Mouse (Mus musculus) liver, embryonic 12.5 days (tissue): ENCODE measurements around the gene Gp5. TPM values are rescaled to one million over a fixed set of nuclear protein-coding genes. Genes with fewer than 3 reads are reported as not detected.

Experiments used
- ATAC-seq: fragments of 200-750 bp; cut with Nextera tagmentation; 2 replicates; pipeline ENCODE4 v1.8.0; 2017; ENCODE audit warnings: moderate number of reproducible peaks, mild to moderate bottlenecking, moderate library complexity
- H3K27ac ChIP-seq: fragments of 300-500 bp; sonication (generic); 2 replicates; pipeline ENCODE4 v1.5.1; 2016; ENCODE audit warnings: mild to moderate bottlenecking
- H3K27me3 ChIP-seq: fragments of 300-500 bp; sonication (generic); replicated peaks from 2 replicates; pipeline ENCODE4 v1.6.1; 2016; ENCODE audit warnings: mild to moderate bottlenecking, moderate library complexity
- H3K36me3 ChIP-seq: fragments of 300-500 bp; sonication (generic); 2 replicates; pipeline ENCODE4 v1.6.1; 2016; ENCODE audit warnings: mild to moderate bottlenecking, moderate library complexity
- H3K4me1 ChIP-seq: fragments of 300-500 bp; sonication (generic); 2 replicates; pipeline ENCODE4 v1.6.1; 2016
- H3K4me2 ChIP-seq: fragments of 300-500 bp; sonication (generic); 2 replicates; pipeline ENCODE4 v1.6.1; 2016; ENCODE audit warnings: mild to moderate bottlenecking, moderate library complexity
- H3K4me3 ChIP-seq: fragments of 300-500 bp; sonication (generic); 2 replicates; pipeline ENCODE4 v1.5.1; 2016; ENCODE audit warnings: mild to moderate bottlenecking, moderate library complexity
- H3K9ac ChIP-seq: fragments of 300-500 bp; sonication (generic); 2 replicates; pipeline ENCODE4 v1.6.1; 2016; ENCODE audit warnings: mild to moderate bottlenecking, moderate library complexity
- H3K9me3 ChIP-seq: fragments of 300-500 bp; sonication (generic); replicated peaks from 2 replicates; pipeline ENCODE4 v1.6.1; 2016; ENCODE audit warnings: mild to moderate bottlenecking, moderate library complexity
- WGBS: fragments of 180-500 bp; shearing (Covaris S2); methylation state at CpG from one replicate; pipeline ENCODE4 v1.1.7; 2016; ENCODE audit not compliant: insufficient replicate concordance; 5-methylcytosine and 5-hydroxymethylcytosine counted together
- polyA plus RNA-seq: library from polyadenylated mRNA; unstranded; fragments of >200 nt; fragmentation: Nextera tagmentation; extraction: Ambion mirVana; gene quantifications from 2 replicates; pipeline ENCODE4 v1.2.1, GENCODE M21; 2016

Gp5 gene
- polyA plus RNA-seq, 1 experiment from 2014 or later, result 32.1 TPM

DNA sequence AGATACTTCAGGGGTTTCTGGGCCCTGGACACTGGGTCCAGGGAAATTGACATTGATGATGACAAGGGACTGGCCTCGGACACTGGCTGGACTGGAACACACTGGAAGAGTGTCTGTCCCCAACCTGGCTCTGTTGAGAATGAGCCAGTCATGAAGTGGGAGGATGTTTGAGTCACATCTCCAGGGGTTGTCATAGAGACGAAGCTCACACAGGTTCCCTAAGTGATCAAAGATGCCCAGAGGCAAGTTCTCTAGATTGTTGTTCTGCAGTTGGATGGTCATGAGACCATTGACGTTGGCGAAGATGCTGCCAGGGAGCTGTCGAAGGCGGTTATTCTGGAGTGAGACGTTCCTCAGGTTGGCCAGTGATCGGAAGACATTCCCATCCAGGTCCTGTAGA, 37.5 kb downstream of the Gp5 start:
- 67% methylated on average over 8 of the region's 8 CpGs for WGBS
- ATAC-seq, result no peak
- no peaks in the 10 kb centered on the region for H3K9me3 ChIP-seq

DNA sequence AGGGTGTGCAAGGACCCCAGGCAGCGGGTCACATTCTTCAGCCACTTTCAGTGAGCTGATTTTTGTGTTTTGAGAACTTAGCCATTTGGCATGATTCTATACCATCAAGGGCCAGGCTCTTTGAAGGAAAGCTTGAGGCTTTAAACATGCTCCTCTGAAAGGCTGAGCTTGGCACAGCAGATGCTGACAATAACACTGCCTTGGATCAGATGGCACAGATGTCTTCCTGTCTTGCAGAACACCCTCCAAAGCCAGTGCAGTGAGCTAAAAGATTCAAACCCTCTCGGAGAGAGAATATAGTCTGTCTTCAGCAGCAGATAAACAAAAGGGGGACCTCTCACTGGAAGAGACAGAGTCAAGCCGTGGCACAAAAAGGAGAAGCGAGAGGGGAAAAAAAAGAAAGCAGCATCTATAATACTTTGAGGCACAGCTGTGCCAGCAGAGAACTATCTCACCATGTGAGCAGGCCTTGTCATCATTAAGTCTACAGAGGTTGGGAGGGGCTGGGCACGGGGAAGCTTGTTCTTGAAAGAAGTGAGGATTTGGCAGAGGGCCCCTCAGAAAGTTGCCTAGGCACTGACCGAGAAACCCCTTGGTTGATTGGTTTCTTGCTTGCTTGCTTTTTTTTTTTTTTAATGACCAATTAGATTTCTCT, 38.5 kb downstream of the Gp5 start:
- Histone ChIP-seq H3K9ac (no peak overlapping the region), H3K36me3 (no peaks in the 10 kb centered on the region), H3K4me1 (0 out of 2 replicates have a peak, but pooled peaks cover 6% of the 10 kb centered on the region), H3K9me3 (no peaks in the 10 kb centered on the region), H3K4me3 (no peak overlapping the region), H3K27ac (no peak overlapping the region), H3K4me2 (no peak overlapping the region), H3K27me3 (0 out of 2 replicates have a peak, but pooled peaks cover 4% of the 10 kb centered on the region)
- no peak for ATAC-seq
- WGBS, result 55% methylated on average over 6 of the region's 6 CpGs

More for the DNA sequence above, 37.5 kb downstream of the Gp5 start:
- no peak overlapping the region for H3K4me2 ChIP-seq
- H3K27ac ChIP-seq, result no peak overlapping the region
- no peaks in the 10 kb centered on the region for H3K36me3 ChIP-seq
- H3K27me3 ChIP-seq, result 0 out of 2 replicates have a peak, but pooled peaks cover 4% of the 10 kb centered on the region
- no peak overlapping the region for H3K9ac ChIP-seq
- H3K4me1 ChIP-seq, result 0 out of 2 replicates have a peak, but pooled peaks cover 6% of the 10 kb centered on the region
- H3K4me3 ChIP-seq, result no peak overlapping the region

DNA sequence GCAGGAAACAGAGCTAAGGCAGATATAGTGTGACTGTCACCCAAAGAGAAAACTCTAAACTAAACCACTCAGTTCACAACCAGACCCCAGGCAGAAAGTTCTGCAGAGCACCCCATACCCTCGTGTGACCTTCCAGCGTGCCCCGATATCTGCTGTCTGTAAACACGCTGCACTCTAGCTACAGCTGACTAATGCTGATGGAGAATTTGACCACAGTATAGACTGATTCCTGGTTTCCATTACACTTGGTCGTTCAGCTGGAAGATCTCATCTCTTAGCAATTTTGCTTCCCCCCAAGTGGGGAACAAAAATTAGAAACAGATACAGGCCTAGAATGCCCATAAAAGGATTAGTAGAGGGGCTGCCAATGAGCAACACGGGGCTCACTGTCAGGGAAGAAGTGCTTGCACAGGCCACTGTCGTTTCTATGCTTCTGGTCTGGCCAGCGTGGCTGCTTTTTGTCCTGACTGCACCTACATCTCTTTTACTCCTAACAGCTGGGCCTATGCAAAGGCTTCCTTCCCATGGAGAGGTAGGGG, 39.3 kb downstream of the Gp5 start:
- 0 out of 2 replicates have a peak, but pooled peaks cover 6% of the 10 kb centered on the region for H3K4me1 ChIP-seq
- 0 out of 2 replicates have a peak, but pooled peaks cover 4% of the 10 kb centered on the region for H3K27me3 ChIP-seq
- H3K4me3 ChIP-seq, result no peak overlapping the region
- WGBS, result 58% methylated on average over 8 of the region's 8 CpGs
- no peak overlapping the region for H3K27ac ChIP-seq
- ATAC-seq, result no peak
- H3K4me2 ChIP-seq, result no peak overlapping the region
- no peaks in the 10 kb centered on the region for H3K9me3 ChIP-seq
- H3K36me3 ChIP-seq, result no peaks in the 10 kb centered on the region
- H3K9ac ChIP-seq, result no peak overlapping the region

DNA sequence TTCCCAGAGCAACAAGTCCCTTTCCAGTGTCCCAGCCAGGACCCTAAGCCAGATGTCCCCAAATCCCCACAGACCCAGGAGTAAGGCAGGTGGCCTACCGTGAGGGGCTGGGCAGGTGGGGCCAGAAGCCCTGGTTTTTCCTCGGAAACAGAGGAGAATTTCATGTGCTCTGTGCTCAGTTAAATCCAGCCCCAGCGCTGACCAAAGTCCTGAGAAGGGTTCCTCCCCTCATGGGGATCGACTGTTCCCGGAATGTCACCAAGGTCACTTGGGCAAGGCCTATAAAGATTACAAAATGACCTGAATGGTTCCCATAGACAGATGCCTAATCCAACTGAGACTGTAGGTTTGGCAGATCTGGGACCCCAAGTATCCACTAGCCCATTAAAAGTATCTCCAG, 43.2 kb downstream of the Gp5 start, which contains the start of gene Cpn2:
Gene Cpn2 (minus strand): TSS at position 141 of the 400 bp plus-strand sequence.
- Histone ChIP-seq H3K4me2 (peak within 1 kb of the TSS; percentile 32), H3K4me3 (peak within 1 kb of the TSS; percentile 16; the same call in 1 of the 2 replicates), H3K4me1 (peaks cover 11% of the 10 kb centered on the region; the same call in 1 of the 2 replicates), H3K9me3 (no peaks in the 10 kb centered on the region), H3K27me3 (no peaks in the 10 kb centered on the region), H3K27ac (peak within 1 kb of the TSS; percentile 42; the same call in 1 of the 2 replicates), H3K36me3 (no peaks in the 10 kb centered on the region), H3K9ac (peak within 1 kb of the TSS; percentile 39; the same call in 1 of the 2 replicates)
- ATAC-seq, result no peak
- 66% methylated on average over 5 of the region's 5 CpGs for WGBS

DNA sequence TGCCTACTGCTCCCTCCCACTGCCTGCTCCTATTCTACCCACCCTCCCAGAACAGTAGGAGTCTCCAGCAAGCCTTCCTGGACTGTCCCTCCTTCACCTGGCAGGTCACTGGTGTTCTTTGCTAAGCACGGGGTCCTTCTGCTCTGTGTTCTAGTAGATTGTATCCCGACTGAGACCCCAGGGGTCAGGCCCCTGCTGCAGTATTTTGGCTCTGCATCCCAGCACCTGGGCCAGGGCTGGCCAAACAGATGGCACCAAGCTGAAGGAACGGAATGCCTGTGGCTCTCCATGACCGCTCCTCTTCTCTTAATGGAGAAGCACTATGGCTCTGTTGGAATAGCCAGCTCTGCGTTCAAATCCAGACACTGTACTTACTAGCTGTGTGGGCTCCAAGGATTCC, 44.0 kb downstream of the Gp5 start:
- Histone ChIP-seq H3K4me2 (peak overlapping the region; percentile 32), H3K4me3 (0 out of 2 replicates have a peak overlapping the region, but pooled peaks have one; percentile 16), H3K27me3 (no peaks in the 10 kb centered on the region), H3K4me1 (peaks cover 10% of the 10 kb centered on the region; the same call in 1 of the 2 replicates), H3K9ac (no peak overlapping the region), H3K9me3 (no peaks in the 10 kb centered on the region), H3K27ac (no peak overlapping the region), H3K36me3 (no peaks in the 10 kb centered on the region)
- 71% methylated on average over 5 of the region's 5 CpGs for WGBS
- ATAC-seq, result no peak

DNA sequence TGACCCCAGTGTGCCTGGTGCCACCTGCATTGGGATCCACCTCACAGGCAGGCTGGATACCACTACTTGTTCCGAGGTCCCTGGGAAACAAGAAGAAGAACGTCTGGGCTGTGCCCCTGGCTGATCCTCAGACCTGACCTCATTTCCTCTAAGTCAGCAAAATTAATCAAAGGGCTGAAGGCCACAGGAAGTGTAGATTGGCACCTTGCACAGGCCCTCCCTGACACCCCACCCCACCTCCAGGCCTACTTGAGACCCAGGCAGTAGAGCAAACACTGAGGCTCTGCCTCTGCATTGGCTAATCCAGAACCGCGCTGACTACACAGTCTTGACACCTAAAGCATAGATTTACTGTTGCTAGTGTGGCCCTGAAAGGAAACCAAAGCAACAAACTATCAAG, 45.0 kb downstream of the Gp5 start:
- H3K4me3 ChIP-seq, result no peak overlapping the region
- no peaks in the 10 kb centered on the region for H3K9me3 ChIP-seq
- no peak overlapping the region for H3K4me2 ChIP-seq
- no peak overlapping the region for H3K9ac ChIP-seq
- H3K27ac ChIP-seq, result no peak overlapping the region
- H3K4me1 ChIP-seq, result peaks cover 5% of the 10 kb centered on the region; the same call in 1 of the 2 replicates
- 48% methylated on average over 4 of the region's 4 CpGs for WGBS
- H3K27me3 ChIP-seq, result no peaks in the 10 kb centered on the region
- no peak for ATAC-seq
- H3K36me3 ChIP-seq, result no peaks in the 10 kb centered on the region

DNA sequence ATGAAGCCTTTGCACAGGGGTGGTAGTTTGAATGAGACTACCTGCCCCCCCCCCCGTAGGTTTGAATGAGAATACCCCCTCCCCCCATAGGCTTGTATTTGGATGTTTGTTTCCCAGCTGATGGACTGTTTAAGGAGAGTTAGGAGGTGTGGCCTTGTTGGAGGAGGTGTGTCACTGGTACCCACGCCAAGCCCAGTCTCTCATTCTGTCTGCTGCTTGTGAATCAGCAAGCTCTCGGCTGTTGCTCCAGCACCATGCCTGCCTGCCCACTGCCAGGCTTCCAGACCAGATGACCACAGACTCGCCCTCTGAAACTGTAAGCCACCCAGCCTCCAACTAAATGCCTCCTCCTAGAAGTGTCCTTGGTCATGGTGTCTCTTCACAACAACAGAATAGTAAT, 47.4 kb downstream of the Gp5 start:
- Histone ChIP-seq H3K27ac (no peak overlapping the region), H3K4me3 (no peak overlapping the region), H3K9me3 (no peaks in the 10 kb centered on the region), H3K4me1 (peaks cover 7% of the 10 kb centered on the region; the same call in 1 of the 2 replicates), H3K4me2 (no peak overlapping the region), H3K27me3 (no peaks in the 10 kb centered on the region), H3K36me3 (no peaks in the 10 kb centered on the region), H3K9ac (no peak overlapping the region)
- 44% methylated on average over 4 of the region's 4 CpGs for WGBS
- ATAC-seq, result no peak

DNA sequence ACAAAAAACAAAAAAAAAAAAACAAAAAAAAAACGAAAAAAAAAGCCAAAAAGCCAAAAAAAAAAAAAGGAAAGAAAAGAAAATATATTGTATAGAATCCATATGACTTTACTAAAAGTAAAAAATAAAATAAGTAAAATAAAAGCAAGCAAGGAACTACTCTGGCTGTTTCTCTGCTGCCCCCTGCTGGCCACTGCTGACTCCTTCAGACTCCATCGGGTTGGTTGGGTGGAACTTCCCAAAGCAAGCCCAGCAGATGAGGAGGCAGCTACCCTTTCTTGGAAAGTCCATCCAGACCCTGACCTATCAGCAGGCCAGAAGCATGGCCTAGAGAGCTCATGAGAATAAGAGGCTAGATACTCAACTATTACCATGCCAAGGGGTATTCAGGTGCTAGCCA, 47.9 kb downstream of the Gp5 start:
- peaks cover 12% of the 10 kb centered on the region for H3K4me1 ChIP-seq
- no peak overlapping the region for H3K4me2 ChIP-seq
- no peak for ATAC-seq
- no peaks in the 10 kb centered on the region for H3K36me3 ChIP-seq
- H3K4me3 ChIP-seq, result no peak overlapping the region
- 0% methylated on average over 2 of the region's 2 CpGs for WGBS
- no peak overlapping the region for H3K27ac ChIP-seq
- H3K9ac ChIP-seq, result no peak overlapping the region
- H3K9me3 ChIP-seq, result no peaks in the 10 kb centered on the region
- H3K27me3 ChIP-seq, result no peaks in the 10 kb centered on the region

DNA sequence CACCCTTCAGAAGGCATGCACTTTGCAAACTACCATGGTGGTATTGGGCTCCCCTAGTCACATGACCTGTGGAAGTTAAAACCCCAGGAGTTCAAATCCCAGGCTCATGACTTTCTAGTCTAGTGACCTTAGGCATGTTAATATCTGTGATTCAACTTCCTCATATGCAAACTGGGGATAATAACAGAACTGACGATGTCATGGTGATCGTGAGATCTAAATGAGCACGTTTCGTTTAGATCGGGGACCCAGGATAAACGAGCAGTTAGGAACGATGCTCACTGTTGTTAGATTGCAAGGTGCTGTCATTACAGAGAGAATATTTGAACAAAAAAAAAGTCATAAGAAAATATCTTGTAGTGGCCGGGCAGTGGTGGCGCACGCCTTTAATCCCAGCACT, 48.4 kb downstream of the Gp5 start:
- H3K9me3 ChIP-seq, result no peaks in the 10 kb centered on the region
- no peak overlapping the region for H3K4me2 ChIP-seq
- 72% methylated on average over 10 of the region's 10 CpGs for WGBS
- H3K4me3 ChIP-seq, result no peak overlapping the region
- peaks cover 17% of the 10 kb centered on the region for H3K4me1 ChIP-seq
- no peak for ATAC-seq
- no peaks in the 10 kb centered on the region for H3K36me3 ChIP-seq
- no peak overlapping the region for H3K27ac ChIP-seq
- no peak overlapping the region for H3K9ac ChIP-seq
- no peaks in the 10 kb centered on the region for H3K27me3 ChIP-seq

DNA sequence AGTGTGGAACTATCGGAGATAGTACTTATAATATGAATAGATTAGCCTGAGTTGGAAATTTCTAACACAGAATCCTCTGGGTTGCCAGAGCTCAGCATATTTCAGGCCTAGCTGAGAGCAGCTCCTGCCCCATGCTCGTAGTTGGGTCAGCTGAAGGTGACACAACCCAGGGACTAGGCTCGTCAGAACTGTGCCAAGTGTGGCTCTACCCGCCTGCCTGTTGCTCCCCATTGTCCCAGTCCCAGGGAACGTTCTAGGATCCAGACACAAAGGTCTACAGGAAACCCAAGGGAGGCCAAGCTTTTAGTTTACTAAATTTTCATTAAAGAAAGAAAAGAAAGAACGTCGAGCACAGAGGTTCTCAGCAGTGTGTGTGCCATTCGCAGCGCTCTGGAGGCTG, 49.2 kb downstream of the Gp5 start:
- Histone ChIP-seq H3K27ac (no peak overlapping the region), H3K9ac (no peak overlapping the region), H3K36me3 (no peaks in the 10 kb centered on the region), H3K4me2 (no peak overlapping the region), H3K27me3 (no peaks in the 10 kb centered on the region), H3K4me1 (peaks cover 17% of the 10 kb centered on the region), H3K4me3 (no peak overlapping the region), H3K9me3 (no peaks in the 10 kb centered on the region)
- no peak for ATAC-seq
- 76% methylated on average over 9 of the region's 9 CpGs for WGBS

DNA sequence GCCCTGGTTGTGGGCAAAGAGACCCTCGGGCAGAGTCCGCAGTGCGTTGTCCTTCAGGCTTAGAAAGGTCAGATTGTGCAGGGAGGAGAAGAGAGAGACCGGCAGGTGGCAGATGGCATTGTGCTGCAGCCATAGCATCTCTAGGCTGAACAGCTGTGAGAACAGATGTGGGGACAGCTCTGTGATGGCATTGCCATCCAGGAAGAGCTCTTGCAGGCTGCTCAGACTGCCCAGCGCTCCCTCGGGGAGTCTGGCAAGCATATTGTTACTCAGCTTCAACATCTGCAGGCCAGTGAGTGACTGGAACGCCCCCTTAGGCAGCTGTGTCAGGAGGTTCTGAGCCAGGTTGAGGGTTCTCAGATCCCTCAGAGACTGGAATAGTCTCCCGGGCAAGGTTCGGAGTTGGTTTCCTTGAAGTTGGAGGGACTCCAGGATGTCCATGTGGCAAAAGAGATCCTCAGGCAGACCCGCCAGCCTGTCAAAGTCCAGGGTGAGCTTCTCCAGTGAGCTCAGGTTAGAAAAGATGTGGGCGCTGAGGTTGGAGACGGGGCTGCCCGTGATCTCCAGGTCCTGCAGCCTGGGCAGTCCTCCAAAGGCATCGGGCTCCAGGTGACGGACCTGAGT, 50.5 kb downstream of the Gp5 start:
- Histone ChIP-seq H3K36me3 (no peaks in the 10 kb centered on the region), H3K9me3 (no peaks in the 10 kb centered on the region), H3K4me3 (no peak overlapping the region), H3K27me3 (no peaks in the 10 kb centered on the region), H3K4me2 (no peak overlapping the region), H3K27ac (no peak overlapping the region), H3K4me1 (peaks cover 14% of the 10 kb centered on the region), H3K9ac (no peak overlapping the region)
- no peak for ATAC-seq
- WGBS, result 71% methylated on average over 15 of the region's 15 CpGs

DNA sequence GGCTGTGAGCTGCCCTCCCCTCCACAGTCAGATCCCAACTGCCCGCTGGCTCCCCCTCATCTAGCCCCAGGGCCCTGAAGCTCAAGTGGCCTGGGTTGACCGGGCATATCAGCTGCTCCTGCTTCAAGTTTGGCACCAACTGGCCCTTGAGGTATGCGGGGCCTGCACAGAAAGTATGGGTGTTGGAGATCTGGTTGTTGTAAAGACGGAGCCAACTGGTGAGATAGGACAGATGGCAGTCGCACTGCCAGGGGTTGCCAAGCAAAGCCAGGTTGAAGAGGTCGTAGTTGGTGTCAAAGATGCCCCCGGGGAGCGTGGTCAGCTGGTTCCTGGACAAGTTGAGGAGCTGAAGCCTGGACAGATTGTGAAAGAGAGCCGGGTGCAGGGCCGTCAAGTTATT, 51.1 kb downstream of the Gp5 start:
- peaks cover 17% of the 10 kb centered on the region for H3K4me1 ChIP-seq
- no peak overlapping the region for H3K4me2 ChIP-seq
- H3K9ac ChIP-seq, result no peak overlapping the region
- ATAC-seq, result no peak
- no peak overlapping the region for H3K27ac ChIP-seq
- no peak overlapping the region for H3K4me3 ChIP-seq
- H3K36me3 ChIP-seq, result no peaks in the 10 kb centered on the region
- 71% methylated on average over 10 of the region's 10 CpGs for WGBS
- no peaks in the 10 kb centered on the region for H3K9me3 ChIP-seq
- H3K27me3 ChIP-seq, result no peaks in the 10 kb centered on the region
